Mouse (Mus musculus) stomach, postnatal 0 days (tissue): ENCODE data around the gene Gm6169.

Source experiments
- CTCF ChIP-seq: IDR thresholded peaks from 2 replicates; pipeline ENCODE4 v1.5.1; 2016; ENCODE audit warnings: antibody characterized with exemption, low read depth, mild to moderate bottlenecking, moderate library complexity
- EP300 ChIP-seq: optimal IDR thresholded peaks from 2 replicates; pipeline ENCODE3; 2016; ENCODE audit warnings: antibody characterized with exemption

DNA sequence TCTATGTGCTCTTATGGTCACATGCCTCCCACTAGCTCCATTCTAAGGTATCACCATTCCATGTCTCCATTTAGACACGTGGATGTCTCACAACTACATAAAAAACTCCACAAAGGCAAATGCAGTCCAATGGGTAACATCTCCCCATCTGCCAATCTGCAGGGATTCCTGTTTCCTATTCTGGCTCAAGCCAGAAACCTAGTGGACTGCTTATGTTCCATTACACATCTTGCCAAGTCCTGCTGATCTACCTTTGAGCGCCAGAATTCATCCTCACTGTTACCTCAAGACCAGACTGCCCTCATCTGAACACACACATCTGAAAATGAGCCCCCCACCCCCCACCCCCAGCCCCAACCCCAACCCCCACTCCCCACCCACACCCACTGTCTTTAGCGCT lies 36.9 kb downstream of the Gm6169 start:
- TF ChIP-seq CTCF: no peak
- TF ChIP-seq EP300: no peak
